Mouse (Mus musculus): Measurements from ENCODE around the gene 4930556J24Rik.

DNA sequence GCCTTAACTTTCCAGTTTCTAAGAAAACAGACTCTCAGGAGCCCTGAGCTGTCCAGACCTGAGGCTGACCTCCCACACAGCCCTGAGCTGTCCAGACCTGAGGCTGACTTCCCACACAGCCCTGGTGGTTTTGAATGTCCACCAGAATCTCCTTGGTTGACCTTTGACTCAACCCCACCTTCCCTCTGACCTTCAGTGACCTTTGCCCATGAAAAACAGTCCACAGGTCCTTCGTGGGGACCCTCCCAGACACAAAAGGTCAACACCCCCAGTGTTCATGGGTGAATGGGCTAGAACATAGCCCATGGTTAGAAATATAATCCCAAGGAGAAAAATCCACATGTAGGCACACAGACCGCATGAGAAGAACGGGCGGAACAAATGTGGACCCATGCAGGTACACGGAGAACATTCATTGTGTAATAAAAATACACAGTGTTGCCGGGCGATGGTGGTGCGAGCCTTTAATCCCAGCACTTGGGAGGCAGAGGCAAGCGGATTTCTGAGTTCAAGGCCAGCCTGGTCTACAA, 42.8 kb downstream of the 4930556J24Rik start:
- TF ChIP-seq TAL1 (IDR thresholded peaks at IDR 0.05; ENCODE audit: low read length) (no peak), UBTF (IDR thresholded peaks at IDR 0.05; ENCODE audit: borderline replicate concordance, insufficient read depth, low read depth, low read length) (no peak), USF2 (IDR thresholded peaks at IDR 0.05; ENCODE audit: borderline replicate concordance in 1 of 2, insufficient read depth in 1 of 2, low read depth in 1 of 2, low read length in 2 of 2) (no peak)

Measured in MEL (cell line).